Mouse (Mus musculus) stomach, embryonic 16.5 days (tissue): ENCODE measurements around the gene Tmigd1. TPM values are rescaled to one million over a fixed set of nuclear protein-coding genes. Genes with fewer than 3 reads are reported as not detected.
A peak's percentile ranks its signal among the peaks of the same experiment; 100 is the strongest.

Source experiments
- ATAC-seq: fragments of 200-750 bp; cut with Nextera tagmentation; 2 replicates; pipeline ENCODE4 v1.8.0; 2017; ENCODE audit warnings: moderate number of reproducible peaks, moderate TSS enrichment; ENCODE audit not compliant: insufficient read depth, low FRiP score
- H3K27ac ChIP-seq: fragments of 300-500 bp; sonication (generic); 2 replicates; pipeline ENCODE4 v1.5.1; 2014; ENCODE audit warnings: low read length
- H3K27me3 ChIP-seq: fragments of 300-500 bp; sonication (generic); 2 replicates; pipeline ENCODE4 v1.6.1; 2014; ENCODE audit warnings: low read length, control low read depth, mixed read lengths; ENCODE audit not compliant: control insufficient read depth, insufficient read depth
- H3K36me3 ChIP-seq: fragments of 300-500 bp; sonication (generic); 2 replicates; pipeline ENCODE4 v1.6.1; 2014; ENCODE audit warnings: low read length; ENCODE audit not compliant: control insufficient read depth, insufficient read depth
- H3K4me1 ChIP-seq: fragments of 300-500 bp; sonication (generic); 2 replicates; pipeline ENCODE4 v1.6.1; 2014; ENCODE audit warnings: low read length, control low read depth, mixed read lengths; ENCODE audit not compliant: control insufficient read depth, insufficient read depth
- H3K4me2 ChIP-seq: fragments of 300-500 bp; sonication (generic); 2 replicates; pipeline ENCODE4 v1.6.1; 2014; ENCODE audit warnings: low read depth, low read length, mixed read lengths
- H3K4me3 ChIP-seq: fragments of 300-500 bp; sonication (generic); replicated peaks from 2 replicates; pipeline ENCODE4 v1.5.1; 2014; ENCODE audit warnings: mild to moderate bottlenecking, low read length
- H3K9ac ChIP-seq: fragments of 300-500 bp; sonication (generic); 2 replicates; pipeline ENCODE4 v1.6.1; 2014; ENCODE audit warnings: low read length
- H3K9me3 ChIP-seq: fragments of 300-500 bp; sonication (generic); replicated peaks from 2 replicates; pipeline ENCODE4 v1.6.1; 2016; ENCODE audit warnings: low read length, control low read depth; ENCODE audit not compliant: control insufficient read depth
- WGBS: fragments of 180-500 bp; shearing (Covaris S2); extraction: QIAGEN DNeasy Blood & Tissue Kit; methylation state at CpG from one replicate; pipeline ENCODE4 v1.1.7; 2014; 5-methylcytosine and 5-hydroxymethylcytosine counted together
- polyA plus RNA-seq: library from polyadenylated mRNA; unstranded; fragments of >200 nt; fragmentation: Nextera tagmentation; extraction: Ambion mirVana; gene quantifications from 2 replicates; pipeline ENCODE4 v1.2.1, GENCODE M21; 2015

Gene Tmigd1
- 0.36 and 0.37 TPM in 2 replicates for polyA plus RNA-seq

DNA sequence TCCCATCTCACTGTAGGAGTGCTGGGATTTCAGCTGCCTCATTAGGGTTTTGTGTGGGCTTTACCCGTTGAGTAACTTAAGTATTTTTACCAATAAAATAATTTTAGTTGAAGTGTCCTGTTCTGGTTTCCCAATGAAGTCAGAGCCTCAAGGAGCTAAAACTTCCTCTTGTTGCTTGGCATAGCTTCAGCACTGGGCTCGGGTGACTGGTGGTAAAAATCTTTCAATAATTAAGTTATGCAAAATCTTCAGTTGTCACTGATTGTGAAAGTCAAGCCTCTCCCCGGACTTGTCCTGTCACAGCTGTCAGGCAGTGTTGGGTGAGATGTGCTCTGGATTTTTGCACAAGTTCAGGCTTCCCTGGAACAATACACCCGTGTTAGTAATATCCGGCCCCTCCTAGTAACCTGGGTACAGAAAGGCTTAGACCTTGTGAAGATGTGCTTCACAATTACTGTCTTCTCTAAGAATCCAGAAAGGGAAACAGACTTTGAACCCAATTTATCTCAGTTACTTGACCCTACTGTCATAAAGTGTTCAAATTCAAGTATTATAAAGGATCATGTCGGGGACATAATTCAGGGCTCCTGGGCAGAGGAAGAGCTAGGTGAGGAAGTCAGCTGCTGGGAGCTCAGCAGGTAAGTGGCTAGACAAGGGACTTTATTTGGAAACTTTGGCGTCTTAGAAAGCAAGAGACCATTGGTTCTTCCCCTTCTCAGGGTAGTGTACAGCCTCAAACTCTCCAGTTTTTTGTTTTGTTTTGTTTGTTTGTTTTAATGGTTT lies at the start of gene Tmigd1:
TSS of gene Tmigd1 (plus strand) at position 581 of the 783 bp plus-strand sequence.
- Histone ChIP-seq H3K27ac (no peak within 1 kb of the TSS), H3K4me2 (no peak within 1 kb of the TSS), H3K27me3 (no peaks in the 10 kb centered on the region), H3K4me1 (peaks cover 12% of the 10 kb centered on the region), H3K36me3 (no peaks in the 10 kb centered on the region), H3K9me3 (no peaks in the 10 kb centered on the region), H3K9ac (no peak within 1 kb of the TSS), H3K4me3 (no peak within 1 kb of the TSS)
- WGBS, result 63% methylated on average over 7 of the region's 7 CpGs
- no peak for ATAC-seq

GRCm38 (mm10) chr11:76854475-76855341 lies 47.3 kb upstream of the Tmigd1 start:
- no peak overlapping the region for H3K4me3 ChIP-seq
- H3K4me2 ChIP-seq, result peak overlapping the region; percentile 19; the same call in 1 of the 2 replicates
- H3K27ac ChIP-seq, result peak overlapping the region; percentile 53
- 0 out of 2 replicates have a peak, but pooled peaks cover 8% of the 10 kb centered on the region for H3K4me1 ChIP-seq
- ATAC-seq, result peak; percentile 62; the same call in 1 of the 2 replicates
- 0 out of 2 replicates have a peak, but pooled peaks cover 3% of the 10 kb centered on the region for H3K9me3 ChIP-seq
- WGBS, result 61% methylated on average over 17 of the region's 17 CpGs
- no peaks in the 10 kb centered on the region for H3K36me3 ChIP-seq
- H3K27me3 ChIP-seq, result no peaks in the 10 kb centered on the region
- no peak overlapping the region for H3K9ac ChIP-seq

GRCm38 (mm10) chr11:76856601-76857000 lies 45.4 kb upstream of the Tmigd1 start:
- ATAC-seq, result no peak
- WGBS, result 86% methylated on average over 2 of the region's 2 CpGs
- no peak overlapping the region for H3K9ac ChIP-seq
- H3K4me3 ChIP-seq, result no peak overlapping the region
- H3K36me3 ChIP-seq, result no peaks in the 10 kb centered on the region
- H3K9me3 ChIP-seq, result no peaks in the 10 kb centered on the region
- H3K4me2 ChIP-seq, result no peak overlapping the region
- H3K27me3 ChIP-seq, result no peaks in the 10 kb centered on the region
- no peak overlapping the region for H3K27ac ChIP-seq
- 0 out of 2 replicates have a peak, but pooled peaks cover 8% of the 10 kb centered on the region for H3K4me1 ChIP-seq

- H3K9ac ChIP-seq, result no peak overlapping the region
- H3K36me3 ChIP-seq, result no peaks in the 10 kb centered on the region
- no peak overlapping the region for H3K4me3 ChIP-seq
- H3K4me1 ChIP-seq, result 0 out of 2 replicates have a peak, but pooled peaks cover 8% of the 10 kb centered on the region
- H3K9me3 ChIP-seq, result no peaks in the 10 kb centered on the region
- WGBS, result 69% methylated on average over 7 of the region's 7 CpGs
- H3K27me3 ChIP-seq, result no peaks in the 10 kb centered on the region
- ATAC-seq, result no peak
- H3K4me2 ChIP-seq, result no peak overlapping the region
- no peak overlapping the region for H3K27ac ChIP-seq
Measured at GRCm38 (mm10) chr11:76857111-76857510, 44.8 kb upstream of the Tmigd1 start.

GRCm38 (mm10) chr11:76858781-76859180 lies 43.2 kb upstream of the Tmigd1 start:
- Histone ChIP-seq H3K9me3 (no peaks in the 10 kb centered on the region), H3K4me1 (0 out of 2 replicates have a peak, but pooled peaks cover 8% of the 10 kb centered on the region), H3K36me3 (no peaks in the 10 kb centered on the region), H3K4me2 (no peak overlapping the region; the same call in 1 of the 2 replicates), H3K9ac (no peak overlapping the region), H3K27ac (peak overlapping the region; percentile 2), H3K27me3 (no peaks in the 10 kb centered on the region), H3K4me3 (no peak overlapping the region)
- ATAC-seq, result peak; percentile 58; the same call in 1 of the 2 replicates
- 46% methylated on average over 5 of the region's 5 CpGs for WGBS

GRCm38 (mm10) chr11:76859261-76859660 lies 42.7 kb upstream of the Tmigd1 start:
- H3K9me3 ChIP-seq, result no peaks in the 10 kb centered on the region
- no peak overlapping the region for H3K9ac ChIP-seq
- no peak for ATAC-seq
- 0 out of 2 replicates have a peak, but pooled peaks cover 8% of the 10 kb centered on the region for H3K4me1 ChIP-seq
- peak overlapping the region; percentile 2 for H3K27ac ChIP-seq
- WGBS, result 53% methylated on average over 5 of the region's 5 CpGs
- no peaks in the 10 kb centered on the region for H3K27me3 ChIP-seq
- no peak overlapping the region for H3K4me3 ChIP-seq
- no peak overlapping the region; the same call in 1 of the 2 replicates for H3K4me2 ChIP-seq
- H3K36me3 ChIP-seq, result no peaks in the 10 kb centered on the region

- Histone ChIP-seq H3K9ac (no peak overlapping the region), H3K27ac (no peak overlapping the region), H3K4me1 (no peaks in the 10 kb centered on the region), H3K27me3 (no peaks in the 10 kb centered on the region), H3K4me3 (no peak overlapping the region), H3K4me2 (no peak overlapping the region), H3K9me3 (no peaks in the 10 kb centered on the region), H3K36me3 (no peaks in the 10 kb centered on the region)
- WGBS, result 80% methylated on average over 3 of the region's 3 CpGs
- ATAC-seq, result no peak
Measured at GRCm38 (mm10) chr11:76861185-76861584, 40.8 kb upstream of the Tmigd1 start.

GRCm38 (mm10) chr11:76872556-76873234 lies 29.3 kb upstream of the Tmigd1 start:
- H3K27ac ChIP-seq, result no peak overlapping the region
- H3K36me3 ChIP-seq, result no peaks in the 10 kb centered on the region
- H3K4me2 ChIP-seq, result no peak overlapping the region
- H3K9me3 ChIP-seq, result no peaks in the 10 kb centered on the region
- H3K27me3 ChIP-seq, result no peaks in the 10 kb centered on the region
- ATAC-seq, result no peak
- no peak overlapping the region for H3K9ac ChIP-seq
- 56% methylated on average over 11 of the region's 11 CpGs for WGBS
- H3K4me1 ChIP-seq, result no peaks in the 10 kb centered on the region
- H3K4me3 ChIP-seq, result no peak overlapping the region
